Mouse (Mus musculus) cerebellum, postnatal 14 days (tissue): Measurements from ENCODE around the gene R3hdm2.

ENCODE experiments used
- DNase-seq, 2 experiments: peaks; one replicate each; pipeline ENCODE4 v3.0.0; 2021; ENCODE audit warnings: mixed read lengths in 2 of 2

Gene R3hdm2

GRCm38 (mm10) chr10:127380251-127380691 lies at the start of gene R3hdm2:
R3hdm2 (plus strand) TSS chr10:127380327.
- peak; percentile 98 for DNase-seq

GRCm38 (mm10) chr10:127332211-127332874 lies 47.8 kb upstream of the R3hdm2 start:
- DNase-seq = no peak

- no peak for DNase-seq
Observed at GRCm38 (mm10) chr10:127333152-127333551, 47.0 kb upstream of the R3hdm2 start.

GRCm38 (mm10) chr10:127335271-127335670 lies 44.9 kb upstream of the R3hdm2 start:
- no peak for DNase-seq

- DNase-seq = no peak
Observed at GRCm38 (mm10) chr10:127336952-127337351, 43.2 kb upstream of the R3hdm2 start.

- DNase-seq = no peak
Observed at GRCm38 (mm10) chr10:127337536-127338099, 42.5 kb upstream of the R3hdm2 start.

- DNase-seq = peak; percentile 94 to 95
Observed at GRCm38 (mm10) chr10:127338930-127339682, 41.0 kb upstream of the R3hdm2 start.

GRCm38 (mm10) chr10:127339683-127340576 lies 40.2 kb upstream of the R3hdm2 start:
- peak in 1 of 2 experiments; percentile 45 for DNase-seq

GRCm38 (mm10) chr10:127340577-127341359 lies 39.4 kb upstream of the R3hdm2 start:
- DNase-seq = peak in 1 of 2 experiments; percentile 54

GRCm38 (mm10) chr10:127341360-127341690 lies 38.8 kb upstream of the R3hdm2 start:
- no peak for DNase-seq

GRCm38 (mm10) chr10:127341891-127342639 lies 38.1 kb upstream of the R3hdm2 start, which contains the start of gene Gli1:
Gli1 (minus strand) TSS chr10:127341974.
- DNase-seq = peak; percentile 89 to 94

GRCm38 (mm10) chr10:127343029-127343428 lies 37.1 kb upstream of the R3hdm2 start:
- DNase-seq = no peak

GRCm38 (mm10) chr10:127346173-127346572 lies 34.0 kb upstream of the R3hdm2 start:
- no peak for DNase-seq

GRCm38 (mm10) chr10:127348957-127349356 lies 31.2 kb upstream of the R3hdm2 start:
- DNase-seq = peak in 1 of 2 experiments; percentile 57

- no peak for DNase-seq
Observed at GRCm38 (mm10) chr10:127349810-127350209, 30.3 kb upstream of the R3hdm2 start.

- peak; percentile 82 to 85 for DNase-seq
Observed at GRCm38 (mm10) chr10:127350594-127351284, 29.4 kb upstream of the R3hdm2 start.

- no peak for DNase-seq
Observed at GRCm38 (mm10) chr10:127351285-127351595, 28.9 kb upstream of the R3hdm2 start.

GRCm38 (mm10) chr10:127351719-127352118 lies 28.4 kb upstream of the R3hdm2 start:
- DNase-seq = no peak

GRCm38 (mm10) chr10:127352187-127352586 lies 27.9 kb upstream of the R3hdm2 start:
- DNase-seq = no peak

- no peak for DNase-seq
Observed at GRCm38 (mm10) chr10:127352766-127353165, 27.4 kb upstream of the R3hdm2 start.
